Mouse (Mus musculus): ENCODE data around the gene Zfp746. TPM values are rescaled to one million over a fixed set of nuclear protein-coding genes. Genes with fewer than 3 reads are reported as not detected.
A peak's percentile ranks its signal among the peaks of the same experiment; 100 is the strongest.
"Not testable (repeated sequence)": the region's sequence is repeated elsewhere in the genome, so short reads cannot be mapped to it uniquely, and the experiment has no call there.

Zfp746 gene
- total RNA-seq (2021) (10 to 100 TPM; 23.4 to 24.8 TPM), polyA plus RNA-seq (2012; rRNA removed) (21.0 and 23.7 TPM in 2 replicates)
- long read RNA-seq, transcript Zfp746-203 (7 exons, 3,648 nt) = major isoform, 11 of 30 reads
- long read RNA-seq, transcript Zfp746-201 (7 exons, 3,651 nt) = minor isoform, 6 of 30 reads
- long read RNA-seq, partial matches to known transcripts = 1 of 30 reads
- long read RNA-seq, other reads (novel, unspliced or antisense) = 12 of 30 reads

GRCm38 (mm10) chr6:48086471-48086878 lies at the start of gene Zfp746:
Gene Zfp746 (minus strand): TSS chr6:48086593.
- DNase-seq = peak; percentile 96

GRCm38 (mm10) chr6:48121092-48121491 lies 34.7 kb upstream of the Zfp746 start:
- not testable (repeated sequence) for DNase-seq

- DNase-seq = no peak
Measured at GRCm38 (mm10) chr6:48116036-48116435, 29.6 kb upstream of the Zfp746 start.

- DNase-seq = no peak
Measured at GRCm38 (mm10) chr6:48086957-48087715, 743 bp upstream of the Zfp746 start.

- peak; percentile 85 for DNase-seq
Measured at GRCm38 (mm10) chr6:48085521-48086404, 630 bp downstream of the Zfp746 start.

- DNase-seq = no peak
Measured at GRCm38 (mm10) chr6:48083733-48084191, 2.6 kb downstream of the Zfp746 start.

- DNase-seq = no peak
Measured at GRCm38 (mm10) chr6:48081952-48082351, 4.4 kb downstream of the Zfp746 start.

GRCm38 (mm10) chr6:48081021-48081420 lies 5.4 kb downstream of the Zfp746 start:
- DNase-seq = no peak

GRCm38 (mm10) chr6:48073316-48073715 lies 13.1 kb downstream of the Zfp746 start:
- DNase-seq = no peak

- no peak for DNase-seq
Measured at GRCm38 (mm10) chr6:48067492-48067891, 18.9 kb downstream of the Zfp746 start.

GRCm38 (mm10) chr6:48065587-48066075 lies 20.8 kb downstream of the Zfp746 start:
- DNase-seq = no peak

GRCm38 (mm10) chr6:48064451-48064850 lies 21.9 kb downstream of the Zfp746 start:
- DNase-seq = no peak

- DNase-seq = no peak
Measured at GRCm38 (mm10) chr6:48063940-48064339, 22.5 kb downstream of the Zfp746 start.

GRCm38 (mm10) chr6:48060895-48061294 lies 25.5 kb downstream of the Zfp746 start:
- no peak for DNase-seq

- no peak for DNase-seq
Measured at GRCm38 (mm10) chr6:48060421-48060820, 26.0 kb downstream of the Zfp746 start.

GRCm38 (mm10) chr6:48052136-48052535 lies 34.3 kb downstream of the Zfp746 start:
- no peak for DNase-seq

- DNase-seq = no peak
Measured at GRCm38 (mm10) chr6:48051666-48052065, 34.7 kb downstream of the Zfp746 start.

GRCm38 (mm10) chr6:48049273-48050065 lies 36.9 kb downstream of the Zfp746 start:
- no peak for DNase-seq

GRCm38 (mm10) chr6:48048426-48049272 lies 37.7 kb downstream of the Zfp746 start, which contains the start of gene Zfp777:
Gene Zfp777 (minus strand): TSS chr6:48048911.
- peak; percentile 90 for DNase-seq

All from adrenal gland, adult 2 months (tissue).